Mouse (Mus musculus) v-Abl transformed pro-B cells (cell line): Measurements from ENCODE around the gene Smchd1.

Source experiments
- in situ Hi-C, 2 experiments: fragments of 400-800 bp; cut with MboI; formaldehyde crosslinking; loops; one replicate each; pipeline ENCODE4 v1.15.1; 2025; ENCODE audit not compliant: unreplicated experiment in 2 of 2

Gene Smchd1

DNA sequence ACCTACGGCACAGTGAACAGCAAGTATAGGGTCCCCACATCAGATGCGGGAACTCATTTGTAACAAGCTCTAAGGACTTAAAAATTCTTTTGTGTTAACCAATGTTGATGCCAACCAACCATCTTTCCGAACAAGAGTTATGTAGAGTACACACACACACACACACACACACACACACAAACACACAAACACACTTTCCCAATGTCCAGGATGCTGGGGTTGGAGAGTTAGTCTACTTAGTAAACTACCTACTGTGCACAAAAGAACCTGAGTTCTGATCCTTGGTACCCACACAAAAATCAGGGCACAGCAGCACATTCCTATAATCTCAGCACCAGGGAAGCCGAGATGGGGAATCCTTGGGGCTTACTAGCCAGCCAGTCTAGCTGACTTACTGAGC is 157.6 kb downstream of the Smchd1 start:
- in situ Hi-C loops: no loop called here

DNA sequence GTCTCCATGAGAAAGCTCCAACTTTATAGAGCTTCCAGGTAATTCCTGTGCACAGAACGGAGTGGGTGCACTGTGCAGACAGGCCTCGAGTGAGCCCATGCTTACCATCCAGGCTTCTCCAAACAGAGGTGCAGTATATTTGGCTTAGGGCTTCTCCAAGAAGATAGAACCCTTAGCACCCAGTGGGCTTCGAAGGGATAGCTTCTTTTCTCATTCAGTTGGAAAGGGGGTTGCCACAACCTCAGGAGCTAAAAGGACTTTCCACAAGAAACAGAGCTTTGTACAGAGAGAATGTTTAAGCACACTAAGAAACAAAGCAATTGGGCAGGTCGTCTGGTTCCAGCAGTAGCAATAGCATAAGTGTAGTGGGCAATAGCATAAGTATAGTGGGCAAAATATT is 160.8 kb downstream of the Smchd1 start:
- in situ Hi-C loops: no loop called here

DNA sequence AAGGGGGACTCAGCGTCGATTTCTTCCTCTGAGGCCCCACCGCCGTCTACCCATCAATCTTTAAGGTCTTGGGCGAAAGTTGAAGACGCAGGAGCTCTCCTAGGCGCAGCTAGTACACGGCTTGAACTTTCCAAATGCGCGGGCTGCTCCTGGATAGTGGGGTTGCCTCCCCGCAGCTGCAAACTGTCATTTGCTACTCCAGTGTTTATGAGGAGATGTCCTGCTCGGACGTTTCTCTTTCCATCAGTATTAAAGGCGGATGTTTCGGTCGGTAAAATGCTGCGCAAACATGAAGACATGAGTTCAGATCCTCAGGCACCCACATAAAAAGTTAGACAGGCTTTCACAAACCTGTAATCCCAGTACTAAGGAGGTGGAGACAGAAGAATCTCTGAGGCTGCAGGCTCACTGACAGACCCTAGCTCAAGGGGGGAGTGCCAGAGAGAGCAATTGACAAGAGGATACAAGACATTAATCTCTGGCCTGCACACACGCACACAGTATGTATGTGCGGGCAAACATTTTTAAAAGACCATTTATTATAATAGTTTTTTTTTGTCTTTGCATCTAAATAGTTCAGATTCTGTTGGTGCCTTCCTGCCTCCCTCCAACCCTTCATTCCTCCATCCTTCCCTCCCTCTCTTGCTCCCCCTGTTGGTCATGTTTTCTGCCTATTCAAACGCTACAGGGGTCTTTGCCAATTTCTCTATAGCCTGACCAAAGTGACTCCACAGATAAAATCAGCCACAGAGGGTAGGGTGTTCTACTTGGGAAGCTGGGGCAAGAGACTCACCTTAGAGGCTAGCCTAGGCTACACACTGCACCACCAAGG is 163.6 kb downstream of the Smchd1 start, which contains the start of gene Emilin2:
TSS of gene Emilin2 (minus strand) at position 639 of the 832 bp plus-strand sequence.
- in situ Hi-C loops: no loop called here

DNA sequence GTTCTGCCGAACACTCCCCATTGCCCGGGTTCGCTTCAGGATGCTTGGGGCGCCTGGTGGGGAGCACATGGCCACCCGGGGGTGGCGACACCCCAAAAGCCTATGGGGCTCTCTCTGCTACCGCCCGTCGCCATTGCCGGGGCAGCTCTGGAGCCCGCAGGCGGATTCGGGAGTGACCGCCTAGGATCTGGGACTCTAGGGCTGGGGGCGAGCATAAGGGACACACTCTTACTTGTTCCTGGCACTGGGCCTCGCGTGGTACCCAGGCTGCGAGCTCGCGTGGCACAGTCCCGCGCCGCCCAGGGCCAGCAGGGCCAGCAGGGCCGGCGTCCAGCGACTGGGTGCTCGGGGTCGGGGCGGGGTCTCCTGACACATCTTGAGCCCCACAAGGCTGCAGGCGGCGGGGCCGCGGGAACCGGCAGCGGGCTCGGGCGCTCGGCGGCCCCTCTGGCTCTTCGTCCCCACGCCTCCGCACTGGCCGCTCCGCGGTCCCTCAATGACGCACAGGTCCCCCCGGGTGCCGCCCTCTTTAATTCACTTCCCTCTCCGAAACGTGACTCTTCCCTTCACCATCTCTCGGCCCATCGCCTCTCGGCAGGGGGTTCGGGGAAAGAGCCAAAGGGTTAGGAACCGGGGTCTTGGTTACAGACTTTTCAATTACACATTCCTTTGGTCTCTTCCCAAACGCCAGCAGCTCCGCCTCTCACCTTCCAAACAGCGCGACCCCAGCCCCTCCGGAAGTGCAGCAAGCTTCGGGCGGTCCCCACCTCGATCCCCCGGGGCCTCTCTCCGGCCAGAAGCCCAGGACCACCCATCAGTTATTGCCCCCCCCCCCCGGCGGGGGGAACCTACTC is 164.4 kb downstream of the Smchd1 start:
- in situ Hi-C loops: no loop called here

DNA sequence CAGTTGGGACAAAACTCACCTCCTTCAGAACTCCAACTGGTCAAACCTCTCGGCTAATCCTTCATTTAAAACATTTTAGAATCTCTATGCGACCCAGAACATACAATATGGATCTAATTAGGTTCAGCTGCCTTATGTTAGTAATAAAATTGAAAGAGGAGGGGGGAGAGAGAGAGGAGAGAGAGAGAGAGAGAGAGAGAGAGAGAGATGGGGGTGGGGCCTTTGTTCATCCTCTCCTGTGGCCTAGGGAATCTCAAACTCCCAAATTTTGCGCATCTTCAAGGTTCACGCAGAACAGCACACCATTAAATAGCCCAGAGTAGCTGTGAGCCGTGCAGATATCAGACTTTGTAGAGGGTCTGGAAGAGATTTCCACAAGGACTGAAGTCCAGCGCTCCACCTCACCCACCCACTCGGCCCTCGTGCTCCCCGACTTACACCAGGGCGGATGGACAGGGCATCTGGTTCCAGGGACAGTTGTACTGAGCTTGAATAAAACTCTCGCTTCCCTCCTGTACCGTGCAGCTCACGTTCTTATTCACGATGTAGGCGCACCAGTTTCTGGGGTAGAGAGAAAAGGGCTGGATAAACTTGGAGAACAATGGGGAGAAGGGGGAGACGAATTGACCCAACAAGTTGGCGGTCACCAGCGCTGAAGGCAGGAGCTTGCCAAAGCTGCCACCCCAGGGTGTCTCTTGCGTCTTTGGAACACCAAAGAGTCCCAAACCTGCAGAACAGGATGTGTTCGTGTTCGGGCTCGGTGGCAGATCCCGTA is 165.2 kb downstream of the Smchd1 start:
- in situ Hi-C loops: no loop called here

DNA sequence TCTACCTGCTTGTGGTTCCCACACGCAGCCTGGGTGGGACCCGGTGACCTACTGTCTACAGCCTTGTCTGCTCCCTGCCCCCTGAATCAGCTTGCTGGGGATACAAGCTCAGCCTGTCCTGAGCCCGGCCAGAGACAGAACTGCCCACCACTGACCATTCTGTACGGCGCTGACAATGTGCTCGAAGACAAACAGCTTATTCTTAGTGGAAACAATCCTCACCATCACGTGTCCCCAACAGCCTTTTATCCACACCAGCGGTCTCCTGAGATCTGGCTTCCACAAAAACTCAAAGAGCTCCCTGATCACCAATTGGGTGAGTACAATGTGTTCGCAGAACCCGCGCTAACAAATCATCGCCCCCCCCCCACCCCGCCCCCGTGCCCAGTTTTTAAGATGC is 166.0 kb downstream of the Smchd1 start:
- in situ Hi-C loops: no loop called here

DNA sequence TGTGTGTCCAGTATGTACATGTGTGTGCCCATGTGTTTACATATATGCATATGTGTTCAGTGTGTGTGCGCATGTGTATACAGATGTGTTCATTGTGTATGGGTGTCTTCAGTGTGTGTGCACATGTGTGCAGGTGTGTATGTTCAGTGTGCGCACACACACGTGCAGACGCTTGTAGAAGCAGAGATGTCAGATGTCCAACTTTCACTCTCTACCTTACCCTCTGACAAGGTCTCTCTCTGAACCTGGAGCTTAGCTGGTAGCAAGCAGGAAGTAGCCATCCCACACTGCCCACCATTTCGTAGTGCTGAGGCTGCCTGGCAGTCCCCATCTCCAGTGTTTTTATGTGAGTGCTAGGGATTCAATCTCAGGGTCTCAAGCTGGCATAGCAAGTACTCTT is 166.8 kb downstream of the Smchd1 start:
- in situ Hi-C loops: no loop called here

DNA sequence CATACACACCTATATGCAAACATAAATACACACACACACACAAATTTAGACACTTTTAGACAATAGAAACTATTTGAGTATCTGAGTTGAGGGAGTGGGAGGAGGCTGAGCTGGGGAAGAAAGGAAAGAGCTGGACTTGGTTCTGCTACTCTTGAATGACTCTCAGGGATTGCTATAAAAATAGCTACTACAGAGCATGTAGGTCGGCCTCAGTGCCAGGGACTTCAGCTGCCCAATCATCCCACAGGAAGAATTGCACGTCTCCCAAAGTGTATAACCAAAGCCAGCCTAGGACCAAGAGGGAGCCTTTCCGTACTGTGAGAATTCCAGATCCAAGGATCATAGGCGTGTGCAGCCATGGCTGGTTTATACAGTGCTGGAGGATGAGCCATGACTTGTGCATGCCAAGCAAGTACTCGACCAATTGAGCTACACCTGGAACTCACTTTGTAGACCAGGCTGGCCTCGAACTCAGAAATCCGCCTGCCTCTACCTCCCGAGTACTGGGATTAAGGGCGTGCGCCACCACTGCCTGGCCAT is 167.8 kb downstream of the Smchd1 start:
- in situ Hi-C loops: no loop called here

DNA sequence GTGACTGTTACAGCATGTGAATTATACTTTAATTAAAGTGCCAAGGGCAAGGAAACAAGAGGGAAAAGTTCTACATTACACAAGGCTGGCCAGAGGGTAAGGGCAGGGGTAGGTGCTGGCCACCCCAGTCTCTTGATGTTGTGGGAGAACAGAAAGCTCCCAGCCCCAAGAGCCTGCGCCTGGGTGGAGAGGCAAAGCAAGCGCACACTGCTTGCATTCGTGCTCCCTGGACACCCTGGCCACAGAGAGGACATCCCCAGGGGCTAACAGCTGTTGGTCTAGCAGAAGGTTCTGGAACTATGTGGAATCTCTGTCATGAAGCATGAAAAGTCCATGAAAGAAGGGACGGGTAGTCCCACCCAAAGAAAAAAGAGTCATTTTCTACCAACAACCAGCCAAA is 168.4 kb downstream of the Smchd1 start:
- in situ Hi-C loops: no loop called here

DNA sequence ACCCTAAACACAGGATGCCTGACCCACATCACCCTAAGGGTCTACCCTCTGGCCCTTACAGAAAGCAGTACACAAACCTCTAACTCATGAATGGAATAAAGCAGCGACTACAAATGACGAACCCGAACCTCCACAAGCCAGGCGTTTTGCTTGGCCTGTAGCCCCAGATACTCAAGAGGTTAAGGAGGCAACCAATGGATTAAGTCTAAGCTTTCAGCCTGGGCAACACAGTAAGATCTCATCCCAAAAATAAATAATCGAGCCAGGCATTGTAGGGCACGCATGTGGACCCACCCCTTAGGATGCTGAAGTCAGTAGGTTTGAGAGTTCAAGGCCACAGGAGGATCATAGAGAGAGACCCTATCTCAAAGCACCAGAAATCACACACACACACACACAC is 169.1 kb downstream of the Smchd1 start:
- in situ Hi-C loops: no loop called here

DNA sequence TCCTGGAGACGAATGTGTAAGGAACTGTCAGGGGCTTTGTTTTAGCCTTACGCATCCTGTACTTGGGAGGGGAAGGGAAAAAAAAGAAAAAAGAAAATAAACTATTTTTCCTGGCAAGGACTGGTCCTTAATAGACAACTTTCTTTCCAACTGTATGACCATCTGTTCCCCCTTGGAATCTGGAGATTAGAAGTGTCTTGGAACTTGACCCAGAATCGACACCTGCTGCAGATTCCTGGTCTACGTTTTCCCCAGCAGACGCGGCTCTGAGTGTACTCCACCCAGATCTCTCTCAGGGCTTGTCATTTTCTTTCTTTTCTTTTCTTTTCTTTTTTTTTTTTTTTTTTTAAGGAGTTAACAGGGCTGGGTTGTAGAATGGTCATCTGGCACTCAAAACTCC is 171.7 kb downstream of the Smchd1 start:
- in situ Hi-C loops: no loop called here

DNA sequence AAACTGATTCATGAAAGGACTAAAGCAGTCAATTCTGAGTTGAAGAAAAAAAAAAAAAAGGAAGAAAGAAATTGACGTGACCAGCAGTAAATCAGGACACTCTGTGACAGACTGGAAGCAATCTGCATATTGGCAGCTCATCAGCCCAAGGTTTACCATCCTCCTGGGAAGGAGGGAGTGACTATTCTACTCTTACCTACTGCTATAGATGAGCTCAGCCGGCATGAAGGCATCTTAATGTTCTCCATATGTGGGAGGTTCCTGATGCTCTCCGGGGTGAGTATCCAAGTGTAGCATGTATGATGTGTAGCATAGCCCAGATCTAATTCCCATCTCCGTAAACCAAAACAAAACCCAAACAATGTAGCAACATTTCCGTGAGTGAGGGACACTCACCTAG is 173.7 kb downstream of the Smchd1 start:
- in situ Hi-C loops: no loop called here

DNA sequence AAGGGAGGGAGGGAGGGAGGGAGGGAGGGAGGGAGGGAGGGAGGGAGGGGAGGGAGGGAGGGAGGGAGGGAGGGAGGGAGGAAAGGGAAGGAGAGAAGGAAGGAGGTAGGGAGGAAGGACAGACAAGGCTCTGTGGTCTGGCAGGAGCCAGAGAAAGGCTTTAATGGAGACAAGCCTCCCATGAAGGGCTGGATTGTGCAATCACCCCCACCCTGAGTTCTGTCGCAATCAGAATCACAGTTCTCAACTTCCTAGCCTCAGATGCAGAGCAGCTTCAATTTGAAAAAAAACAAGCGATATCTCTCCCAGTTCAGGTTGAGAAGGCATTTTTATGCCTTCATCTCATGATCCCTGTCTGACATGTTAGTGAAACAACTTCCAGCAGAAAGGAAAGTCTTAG is 174.8 kb downstream of the Smchd1 start:
- in situ Hi-C loops: no loop called here

DNA sequence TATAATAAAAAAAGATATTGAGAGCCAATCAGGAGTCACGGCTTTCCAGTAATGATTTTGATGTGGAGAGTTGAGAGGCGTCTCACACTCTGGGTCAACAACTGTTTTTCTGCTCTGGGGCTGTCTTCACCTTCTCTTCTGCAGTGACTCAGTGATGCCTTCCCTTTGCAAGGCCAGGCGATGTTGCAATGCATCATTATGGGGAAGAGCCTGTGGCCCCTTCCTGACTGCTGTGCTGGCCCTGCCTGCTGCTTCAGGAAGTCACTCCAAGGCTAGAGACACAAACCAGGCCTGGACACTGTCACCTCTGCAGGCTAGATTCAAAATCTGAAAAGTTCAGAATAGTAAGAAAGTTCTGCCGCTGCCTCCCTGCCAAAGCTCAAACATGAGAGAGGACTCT is 175.3 kb downstream of the Smchd1 start:
- in situ Hi-C loops: loop anchor here in 1 of 2 experiments (25.0 kb wide), 1 partner anchor 1487 kb away; no protein-coding TSS in a partner anchor

DNA sequence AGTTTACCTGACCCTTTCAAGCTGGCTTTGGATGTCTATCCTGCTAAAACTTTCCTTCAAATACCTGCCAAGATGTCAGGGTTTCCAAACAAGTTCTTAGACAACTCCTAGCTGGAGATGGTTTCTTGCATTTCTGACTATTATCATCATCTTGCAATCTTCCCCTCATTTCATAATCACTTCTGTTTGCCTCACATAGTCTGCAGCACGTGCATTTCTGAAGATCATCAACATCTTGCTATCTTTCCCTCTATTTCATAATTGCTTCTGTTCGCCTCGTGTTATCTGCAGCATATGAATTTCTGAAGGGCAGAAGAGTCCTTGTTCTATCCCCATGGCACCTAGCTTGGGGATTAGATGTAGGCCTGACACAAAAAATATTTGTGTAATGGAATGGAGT is 180.6 kb downstream of the Smchd1 start:
- in situ Hi-C loops: loop anchor here in 1 of 2 experiments (25.0 kb wide), 1 partner anchor 1493 kb away; no protein-coding TSS in a partner anchor
